Mouse (Mus musculus): ENCODE data around the gene Gm10722.
"Not testable (repeated sequence)": the region's sequence is repeated elsewhere in the genome, so short reads cannot be mapped to it uniquely, and the experiment has no call there.

GRCm38 (mm10) chr9:3007272-3007671 lies 6.5 kb downstream of the Gm10722 start:
- not testable (repeated sequence) for TF ChIP-seq CTCF (IDR thresholded peaks at IDR 0.05; ENCODE audit: extremely low read depth, insufficient read depth, insufficient read length, insufficient replicate concordance); POLR2A (IDR thresholded peaks at IDR 0.05; ENCODE audit: low read depth, low read length)
